Mouse (Mus musculus) CH12F3 (cell line): ENCODE measurements at regions not wholly inside any gene's neighbourhood (a gene's known extent, or its start where the extent isn't known, plus 50 kb on each side); places are given as distances from the start of the nearest gene placed in this dataset.

ENCODE experiments used
- in situ Hi-C: fragments of 300-500 bp; cut with MboI; formaldehyde crosslinking; loops from 2 replicates; pipeline ENCODE4 v1.14.3; 2020; ENCODE audit warnings: low sequenced_read_pairs

GRCm38 (mm10) chr13:112100592-112101420 is 187.4 kb upstream of the Ankrd55 start:
- in situ Hi-C loops: no loop called here

- in situ Hi-C loops: no loop called here
These were observed 186.9 kb upstream of the Ankrd55 start for GRCm38 (mm10) chr13:112101421-112101756.

- in situ Hi-C loops: no loop called here
These were observed 182.3 kb upstream of the Ankrd55 start for GRCm38 (mm10) chr13:112105953-112106352.

- in situ Hi-C loops: no loop called here
These were observed 173.5 kb upstream of the Ankrd55 start for GRCm38 (mm10) chr13:112114741-112115201.

- in situ Hi-C loops: no loop called here
These were observed 172.0 kb upstream of the Ankrd55 start for GRCm38 (mm10) chr13:112116101-112116726.

- in situ Hi-C loops: no loop called here
These were observed 169.7 kb upstream of the Ankrd55 start for GRCm38 (mm10) chr13:112118564-112118963.

- in situ Hi-C loops: no loop called here
These were observed 168.6 kb upstream of the Ankrd55 start for GRCm38 (mm10) chr13:112119611-112120041.

- in situ Hi-C loops: no loop called here
These were observed 167.9 kb upstream of the Ankrd55 start for GRCm38 (mm10) chr13:112120346-112120745.

GRCm38 (mm10) chr13:112121110-112121509 is 167.1 kb upstream of the Ankrd55 start:
- in situ Hi-C loops: no loop called here

- in situ Hi-C loops: no loop called here
These were observed 165.3 kb upstream of the Ankrd55 start for GRCm38 (mm10) chr13:112122842-112123373.

- in situ Hi-C loops: no loop called here
These were observed 162.3 kb upstream of the Ankrd55 start for GRCm38 (mm10) chr13:112125769-112126469.

GRCm38 (mm10) chr13:112130220-112130619 is 158.0 kb upstream of the Ankrd55 start:
- in situ Hi-C loops: no loop called here

GRCm38 (mm10) chr13:112130774-112131173 is 157.5 kb upstream of the Ankrd55 start:
- in situ Hi-C loops: no loop called here

- in situ Hi-C loops: no loop called here
These were observed 157.1 kb upstream of the Ankrd55 start for GRCm38 (mm10) chr13:112131191-112131590.

- in situ Hi-C loops: no loop called here
These were observed 154.5 kb upstream of the Ankrd55 start for GRCm38 (mm10) chr13:112133736-112134135.

GRCm38 (mm10) chr13:112134701-112135100 is 153.6 kb upstream of the Ankrd55 start:
- in situ Hi-C loops: no loop called here

- in situ Hi-C loops: no loop called here
These were observed 152.5 kb upstream of the Ankrd55 start for GRCm38 (mm10) chr13:112135777-112136176.

GRCm38 (mm10) chr13:112136850-112137249 is 151.4 kb upstream of the Ankrd55 start:
- in situ Hi-C loops: no loop called here

- in situ Hi-C loops: no loop called here
These were observed 147.4 kb upstream of the Ankrd55 start for GRCm38 (mm10) chr13:112140871-112141270.

- in situ Hi-C loops: no loop called here
These were observed 143.6 kb upstream of the Ankrd55 start for GRCm38 (mm10) chr13:112144393-112145348.
